In the genomic region with DNA sequence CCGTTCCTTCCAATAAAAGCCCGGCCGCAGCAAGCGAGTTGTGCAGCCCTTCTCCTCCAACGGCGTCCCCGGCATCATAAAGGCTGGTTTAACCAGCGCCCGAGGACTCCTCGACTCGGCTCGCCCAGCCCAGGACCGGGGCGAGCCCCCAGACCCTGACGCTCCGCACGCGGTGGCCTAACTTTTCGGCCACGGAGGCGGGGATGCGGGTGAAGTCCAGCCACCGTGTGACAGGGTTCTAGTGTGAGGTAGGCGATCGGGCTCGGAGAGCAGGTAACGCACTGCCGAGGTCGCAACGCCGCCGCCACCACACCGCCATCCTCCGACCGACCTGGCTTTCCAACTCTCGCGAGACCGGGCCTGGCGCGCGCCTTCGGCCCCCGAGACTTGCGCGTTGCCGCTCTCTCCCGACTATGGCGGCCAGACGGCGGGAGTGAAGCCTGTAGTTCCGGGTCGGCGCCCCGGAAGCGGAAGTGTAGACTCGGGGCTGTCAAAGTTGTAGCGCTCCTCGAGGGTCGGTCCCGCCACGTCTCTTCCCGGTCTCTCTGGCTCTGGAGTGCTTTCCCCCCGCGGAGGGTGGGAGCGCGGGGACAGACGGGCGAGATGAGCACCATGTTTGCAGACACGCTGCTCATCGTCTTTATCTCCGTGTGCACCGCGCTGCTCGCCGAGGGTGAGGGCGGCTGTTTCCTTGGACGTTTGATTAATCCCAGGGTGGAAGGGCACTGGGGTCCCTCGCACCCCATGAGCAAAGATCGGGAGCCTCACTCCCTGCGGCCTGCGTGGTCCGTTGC, we compare ENCODE assay signal across 8 mouse cellular contexts. TPM values are rescaled to one million over a fixed set of nuclear protein-coding genes. Genes with fewer than 3 reads are reported as not detected.
DNase-seq lines count a peak whose midpoint lies in the region; ATAC-seq and TF ChIP-seq lines count a peak whose summit lies in the region.

A gene (plus strand): TSS at position 118 of the 794 bp plus-strand sequence.

- peak within 1 kb of the TSS; percentile 96 for H3K9ac ChIP-seq in hindbrain, embryonic 14.5 days

- peak within 1 kb of the TSS; percentile 97 for H3K27ac ChIP-seq in hindbrain, embryonic 14.5 days

- TF ChIP-seq CTCF in Patski (IDR thresholded peaks at IDR 0.05) = no peak

- H3K36me3 ChIP-seq in hindbrain, embryonic 14.5 days (replicated peaks; ENCODE audit: control insufficient read depth, insufficient read depth) = peaks cover 15% of the 10 kb centered on the region

- CTCF ChIA-PET in Patski (lab: Charles Lee) = no interaction called here

- no peak for DNase-seq in Patski (ENCODE audit: low read depth, low spot score)
- peak; percentile 99 for DNase-seq in cerebellum, postnatal 14 days
- peak; percentile 97 to 98 for DNase-seq in frontal cortex, postnatal 25 days (ENCODE audit: low spot score in 2 of 2)
- DNase-seq in hindbrain, embryonic 14.5 days (ENCODE audit: low spot score) = peak; percentile 99
- peak; percentile 96 to 97 for DNase-seq in layer of hippocampus, postnatal 36 days
- DNase-seq in lung, postnatal 36 days = peak; percentile 98
- peak; percentile 98 for DNase-seq in retina, postnatal 1 day
- DNase-seq in urinary bladder, adult 18-20 months (ENCODE audit: low spot score in 2 of 2) = peak; percentile 96 to 97

- H3K4me2 ChIP-seq in hindbrain, embryonic 14.5 days (replicated peaks) = peak within 1 kb of the TSS; percentile 94

- POLR2A ChIA-PET in Patski (lab: Charles Lee) = no interaction called here

- H3K9me3 ChIP-seq in hindbrain, embryonic 14.5 days (ENCODE audit: control insufficient read depth, low read length) = no peaks in the 10 kb centered on the region

- H3K4me1 ChIP-seq in hindbrain, embryonic 14.5 days (replicated peaks; ENCODE audit: control insufficient read depth, insufficient read depth, low read length) = peaks cover 6% of the 10 kb centered on the region

- peak; percentile 96 for ATAC-seq in Patski
- ATAC-seq in hindbrain, embryonic 14.5 days (ENCODE audit: low FRiP score) = peak; percentile 98

- in situ Hi-C loops in Patski (cut with MboI; ENCODE audit: low pct_unique_long_range_greater_than_20kb) = no loop called here

- under 1% methylated on average over 78 of the region's 82 CpGs for WGBS in hindbrain, embryonic 14.5 days

- peak within 1 kb of the TSS; percentile 92 for H3K4me3 ChIP-seq in hindbrain, embryonic 14.5 days (replicated peaks; ENCODE audit: low read length)

- no peaks in the 10 kb centered on the region for H3K27me3 ChIP-seq in Patski
- no peaks in the 10 kb centered on the region for H3K27me3 ChIP-seq in hindbrain, embryonic 14.5 days (ENCODE audit: control insufficient read depth, insufficient read depth, low read length)

RNA-seq across cellular contexts. Expression of the gene that starts here (rescaled TPM):
- 153 TPM for polyA plus RNA-seq in Patski (2021)
- polyA plus RNA-seq in hindbrain, embryonic 14.5 days (2014; fragmentation: Nextera tagmentation; extraction: Ambion mirVana) = 67.8 and 72.0 TPM in 2 replicates
- 10 to 100 TPM; 52.4 to 52.7 TPM for total RNA-seq in layer of hippocampus, postnatal 36 days (2021)
